Mouse (Mus musculus) neutrophil, adult 5-6 weeks (primary cell): Measurements from ENCODE around the gene Trip4. TPM values are rescaled to one million over a fixed set of nuclear protein-coding genes. Genes with fewer than 3 reads are reported as not detected.

Experiments
- total RNA-seq: library from RNA; stranded (forward); fragments of 200-1000 nt; gene quantifications from 2 replicates; pipeline ENCODE4 v1.2.3, GENCODE M21; 2017

Trip4 gene
- total RNA-seq, 1 experiment from 2014 or later, result 41.9 TPM

Other genes with a start within 250 kb of the Trip4 start
- gene Oaz2, start 240.8 kb downstream of the Trip4 start, total RNA-seq, result 53.5 and 64.0 TPM in 2 replicates
- gene Zfp609, start 81.2 kb downstream of the Trip4 start, total RNA-seq, result 5.6 and 5.7 TPM in 2 replicates
- 0.25 and 0.35 TPM in 2 replicates for gene Pclaf, start 18.6 kb downstream of the Trip4 start, total RNA-seq
- 54.1 and 57.8 TPM in 2 replicates for gene Csnk1g1, start 130 bp upstream of the Trip4 start, total RNA-seq
- 260 and 279 TPM in 2 replicates for gene Ppib, start 151.4 kb upstream of the Trip4 start, total RNA-seq
- gene Snx22, start 160.9 kb upstream of the Trip4 start, total RNA-seq, result 0.58 and 0.74 TPM in 2 replicates
- 86.3 and 104 TPM in 2 replicates for gene Snx1, start 217.8 kb upstream of the Trip4 start, total RNA-seq
- gene Ciao2a, start 217.8 kb upstream of the Trip4 start, total RNA-seq, result 45.0 and 51.6 TPM in 2 replicates
- gene Dapk2, start 249.4 kb upstream of the Trip4 start, total RNA-seq, result 0.93 and 1.6 TPM in 2 replicates